Mouse (Mus musculus): ENCODE measurements around the gene Dnajc9. TPM values are rescaled to one million over a fixed set of nuclear protein-coding genes. Genes with fewer than 3 reads are reported as not detected.

Dnajc9 gene
- polyA plus RNA-seq, 1 experiment: 73.8 TPM

DNA sequence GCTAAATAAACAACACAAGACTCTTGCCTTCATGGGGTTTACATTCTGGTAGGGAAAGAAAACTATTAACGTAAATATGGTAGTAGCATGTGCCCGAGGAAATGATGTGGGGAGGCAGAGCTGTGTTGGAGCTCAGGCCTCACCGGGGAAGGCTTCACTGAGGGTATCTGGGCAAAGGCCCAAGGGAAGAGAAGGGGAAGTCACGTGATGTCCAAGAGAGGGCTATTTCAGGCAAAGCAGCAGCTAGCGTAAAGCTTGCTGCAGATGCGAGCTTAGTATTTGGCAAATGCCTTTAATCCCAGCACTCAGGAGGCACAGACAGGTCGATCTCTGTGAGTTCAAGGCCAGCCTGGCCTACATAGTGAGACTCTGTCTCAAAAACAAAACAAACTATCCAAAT lies 33.5 kb upstream of the Dnajc9 start:
- DNase-seq: no peak
- H3K36me3 ChIP-seq (ENCODE audit: control insufficient read depth, insufficient read depth, low read length): no peaks in the 10 kb centered on the region
- WGBS: 54% methylated on average over 7 of the region's 7 CpGs
- H3K27ac ChIP-seq (ENCODE audit: control insufficient read depth, insufficient read depth, low read length): no peak overlapping the region
- TF ChIP-seq POLR2A (IDR thresholded peaks at IDR 0.05; ENCODE audit: control insufficient read depth, extremely low read depth, insufficient read depth, low read length, poor library complexity) (no peak), CTCF (IDR thresholded peaks at IDR 0.05; ENCODE audit: borderline replicate concordance, control insufficient read depth, extremely low read depth, insufficient read depth, low read length, poor library complexity) (no peak)
- no peaks in the 10 kb centered on the region for H3K4me1 ChIP-seq (replicated peaks; ENCODE audit: control insufficient read depth, insufficient read depth, low read length)
- no peaks in the 10 kb centered on the region for H3K27me3 ChIP-seq (ENCODE audit: control insufficient read depth, insufficient read depth, low read length)
- H3K4me3 ChIP-seq (ENCODE audit: control insufficient read depth, insufficient read depth, low read length): no peak overlapping the region

DNA sequence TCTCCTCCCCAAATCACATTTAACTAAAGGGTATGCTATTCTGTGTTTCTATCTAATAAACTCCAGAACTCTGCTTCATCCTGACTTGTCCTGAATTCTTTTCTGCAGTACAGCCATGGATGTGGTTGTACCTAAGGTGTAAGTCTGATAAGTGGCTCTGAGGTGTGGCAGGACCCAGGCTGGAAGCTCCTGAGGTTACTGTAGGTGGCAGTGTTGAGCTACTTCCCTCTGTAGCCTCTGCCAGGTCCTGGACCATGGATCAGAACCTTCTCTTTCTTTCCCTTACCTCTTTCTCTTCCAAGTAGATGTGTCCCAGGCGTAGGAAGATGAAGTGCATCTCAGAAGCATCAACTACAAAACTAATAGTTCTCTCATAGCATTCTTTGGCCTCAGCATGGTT lies 11.4 kb upstream of the Dnajc9 start:
- TF ChIP-seq CTCF (IDR thresholded peaks at IDR 0.05; ENCODE audit: borderline replicate concordance, control insufficient read depth, extremely low read depth, insufficient read depth, low read length, poor library complexity) (no peak), POLR2A (IDR thresholded peaks at IDR 0.05; ENCODE audit: control insufficient read depth, extremely low read depth, insufficient read depth, low read length, poor library complexity) (no peak)
- peak; percentile 22 for DNase-seq
- 85% methylated on average over 1 of the region's 1 CpGs for WGBS
- Histone ChIP-seq H3K27ac (ENCODE audit: control insufficient read depth, insufficient read depth, low read length) (no peak overlapping the region), H3K4me3 (ENCODE audit: control insufficient read depth, insufficient read depth, low read length) (no peak overlapping the region), H3K27me3 (ENCODE audit: control insufficient read depth, insufficient read depth, low read length) (no peaks in the 10 kb centered on the region), H3K4me1 (replicated peaks; ENCODE audit: control insufficient read depth, insufficient read depth, low read length) (no peaks in the 10 kb centered on the region), H3K36me3 (ENCODE audit: control insufficient read depth, insufficient read depth, low read length) (no peaks in the 10 kb centered on the region)

DNA sequence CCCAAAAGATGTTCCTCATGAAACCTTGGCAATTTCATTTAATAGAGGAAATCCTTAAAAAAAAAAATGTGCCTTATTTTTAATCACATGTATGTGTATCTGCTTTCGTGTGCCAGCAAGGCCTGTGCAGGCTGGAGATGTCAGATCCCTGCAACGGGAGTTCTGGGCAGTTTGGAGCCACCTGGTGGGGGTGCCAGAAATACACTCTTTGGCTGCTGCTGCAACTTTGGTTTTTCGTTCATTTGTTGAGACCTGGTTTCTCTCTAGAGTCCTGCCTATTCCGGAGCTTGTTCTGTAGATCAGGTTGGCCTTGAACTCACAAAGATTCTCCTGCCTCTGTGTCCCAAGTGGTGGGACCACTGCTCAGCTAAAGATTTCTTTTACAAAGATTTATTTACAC lies 10.2 kb upstream of the Dnajc9 start:
- TF ChIP-seq POLR2A (IDR thresholded peaks at IDR 0.05; ENCODE audit: control insufficient read depth, extremely low read depth, insufficient read depth, low read length, poor library complexity) (no peak), CTCF (IDR thresholded peaks at IDR 0.05; ENCODE audit: borderline replicate concordance, control insufficient read depth, extremely low read depth, insufficient read depth, low read length, poor library complexity) (peak; percentile 55; the same call in 1 of the 2 replicates)
- Histone ChIP-seq H3K27ac (ENCODE audit: control insufficient read depth, insufficient read depth, low read length) (no peak overlapping the region), H3K27me3 (ENCODE audit: control insufficient read depth, insufficient read depth, low read length) (no peaks in the 10 kb centered on the region), H3K4me3 (ENCODE audit: control insufficient read depth, insufficient read depth, low read length) (no peak overlapping the region), H3K4me1 (replicated peaks; ENCODE audit: control insufficient read depth, insufficient read depth, low read length) (no peaks in the 10 kb centered on the region), H3K36me3 (ENCODE audit: control insufficient read depth, insufficient read depth, low read length) (no peaks in the 10 kb centered on the region)
- 32% methylated on average over 4 of the region's 4 CpGs for WGBS
- DNase-seq: peak; percentile 41

DNA sequence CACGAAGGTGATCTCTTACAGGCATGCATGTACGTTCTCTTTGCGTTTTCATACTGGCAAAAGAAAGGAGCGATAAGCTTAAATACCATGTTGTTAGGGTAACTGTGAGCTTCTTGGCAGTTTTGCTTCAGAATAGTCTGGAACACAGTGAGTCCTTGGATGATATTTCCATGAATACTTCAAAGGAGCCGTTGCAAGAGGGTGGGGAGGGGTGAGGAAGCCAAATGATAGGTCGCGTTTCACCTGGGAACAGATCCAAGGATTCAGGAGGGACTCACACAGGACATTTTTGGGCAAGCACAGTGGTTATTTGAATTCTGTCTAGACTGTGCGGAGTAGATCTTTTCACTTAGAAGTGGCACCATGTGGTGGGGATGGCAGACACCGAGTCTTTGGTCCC lies 8.5 kb upstream of the Dnajc9 start:
- no peak overlapping the region for H3K4me3 ChIP-seq (ENCODE audit: control insufficient read depth, insufficient read depth, low read length)
- 93% methylated on average over 9 of the region's 9 CpGs for WGBS
- no peak overlapping the region for H3K27ac ChIP-seq (ENCODE audit: control insufficient read depth, insufficient read depth, low read length)
- TF ChIP-seq CTCF (IDR thresholded peaks at IDR 0.05; ENCODE audit: borderline replicate concordance, control insufficient read depth, extremely low read depth, insufficient read depth, low read length, poor library complexity) (no peak), POLR2A (IDR thresholded peaks at IDR 0.05; ENCODE audit: control insufficient read depth, extremely low read depth, insufficient read depth, low read length, poor library complexity) (no peak)
- no peak for DNase-seq
- no peaks in the 10 kb centered on the region for H3K36me3 ChIP-seq (ENCODE audit: control insufficient read depth, insufficient read depth, low read length)
- H3K27me3 ChIP-seq (ENCODE audit: control insufficient read depth, insufficient read depth, low read length): no peaks in the 10 kb centered on the region
- peaks cover 4% of the 10 kb centered on the region; the same call in 1 of the 2 replicates for H3K4me1 ChIP-seq (replicated peaks; ENCODE audit: control insufficient read depth, insufficient read depth, low read length)

DNA sequence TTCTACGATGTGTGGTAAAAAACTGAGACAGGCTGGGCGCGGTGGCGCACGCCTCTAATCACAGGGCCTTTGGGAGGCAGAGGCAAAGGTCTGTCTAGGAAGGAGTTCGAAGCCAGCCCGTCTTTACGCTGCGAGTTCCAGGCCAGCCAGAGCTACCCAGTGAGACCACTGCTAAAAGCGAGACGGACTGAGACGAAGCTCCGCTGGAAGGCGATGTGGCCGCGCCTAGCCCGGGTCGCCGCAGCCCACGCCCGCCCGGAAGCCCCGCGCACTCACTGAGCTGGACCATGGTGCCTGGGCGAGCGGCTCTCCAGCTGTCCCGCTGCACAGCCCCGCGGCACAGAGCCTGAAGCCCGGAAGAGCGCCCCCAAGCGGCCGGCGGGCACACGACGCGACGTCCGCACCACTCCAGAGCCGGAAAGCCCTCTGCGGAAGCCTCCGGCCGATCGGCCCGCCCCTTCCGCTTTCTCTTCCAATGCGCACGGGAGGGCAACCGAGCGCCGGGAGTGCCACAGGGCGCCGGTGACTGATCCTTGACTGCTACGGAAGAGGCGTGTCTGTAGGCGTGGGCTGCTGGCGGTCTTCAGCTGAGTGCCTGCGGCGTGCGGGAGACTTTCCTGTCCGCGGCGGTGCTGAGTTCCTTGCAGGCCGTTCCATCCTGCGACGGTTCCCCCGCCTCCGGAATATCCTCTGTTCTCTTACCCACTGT lies 4.6 kb upstream of the Dnajc9 start, which contains the start of gene Mrps16:
Gene Mrps16 (minus strand): TSS at position 430 of the 709 bp plus-strand sequence.
- WGBS: under 1% methylated on average over 68 of the region's 68 CpGs
- peak; percentile 91 for DNase-seq
- Histone ChIP-seq H3K4me3 (ENCODE audit: control insufficient read depth, insufficient read depth, low read length) (peak within 1 kb of the TSS; percentile 85), H3K27ac (ENCODE audit: control insufficient read depth, insufficient read depth, low read length) (peak within 1 kb of the TSS; percentile 1; the same call in 1 of the 2 replicates), H3K36me3 (ENCODE audit: control insufficient read depth, insufficient read depth, low read length) (peaks cover 3% of the 10 kb centered on the region; the same call in 1 of the 2 replicates), H3K4me1 (replicated peaks; ENCODE audit: control insufficient read depth, insufficient read depth, low read length) (peaks cover 6% of the 10 kb centered on the region; the same call in 1 of the 2 replicates), H3K27me3 (ENCODE audit: control insufficient read depth, insufficient read depth, low read length) (no peaks in the 10 kb centered on the region)
- peak; percentile 76 for TF ChIP-seq POLR2A (IDR thresholded peaks at IDR 0.05; ENCODE audit: control insufficient read depth, extremely low read depth, insufficient read depth, low read length, poor library complexity)
- peak; percentile 99 for TF ChIP-seq CTCF (IDR thresholded peaks at IDR 0.05; ENCODE audit: borderline replicate concordance, control insufficient read depth, extremely low read depth, insufficient read depth, low read length, poor library complexity)

DNA sequence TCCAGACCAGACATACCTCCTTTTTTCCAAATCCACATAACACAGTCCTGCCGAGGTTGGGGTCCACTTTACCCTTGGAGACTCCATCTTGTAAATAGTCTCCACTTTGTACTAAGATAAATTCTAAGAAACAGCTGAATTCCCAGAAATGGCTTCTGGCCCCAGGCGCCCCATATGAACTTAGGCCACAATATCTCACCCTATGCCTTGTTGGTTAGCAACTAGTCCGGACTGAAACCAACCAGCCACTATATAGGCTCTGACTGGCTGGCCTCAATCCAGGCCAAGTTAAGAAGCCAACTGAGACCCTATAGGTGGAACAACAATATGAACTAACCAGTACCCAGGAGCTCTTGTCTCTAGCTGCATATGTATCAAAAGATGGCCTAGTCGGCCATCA lies 3.6 kb upstream of the Dnajc9 start:
- H3K4me1 ChIP-seq (replicated peaks; ENCODE audit: control insufficient read depth, insufficient read depth, low read length): peaks cover 6% of the 10 kb centered on the region; the same call in 1 of the 2 replicates
- H3K36me3 ChIP-seq (ENCODE audit: control insufficient read depth, insufficient read depth, low read length): peaks cover 3% of the 10 kb centered on the region; the same call in 1 of the 2 replicates
- TF ChIP-seq POLR2A (IDR thresholded peaks at IDR 0.05; ENCODE audit: control insufficient read depth, extremely low read depth, insufficient read depth, low read length, poor library complexity): no peak
- TF ChIP-seq CTCF (IDR thresholded peaks at IDR 0.05; ENCODE audit: borderline replicate concordance, control insufficient read depth, extremely low read depth, insufficient read depth, low read length, poor library complexity): no peak
- WGBS: 85% methylated on average over 4 of the region's 4 CpGs
- no peak for DNase-seq
- H3K4me3 ChIP-seq (ENCODE audit: control insufficient read depth, insufficient read depth, low read length): no peak overlapping the region
- no peaks in the 10 kb centered on the region for H3K27me3 ChIP-seq (ENCODE audit: control insufficient read depth, insufficient read depth, low read length)
- H3K27ac ChIP-seq (ENCODE audit: control insufficient read depth, insufficient read depth, low read length): no peak overlapping the region
